Mouse (Mus musculus) stomach, embryonic 16.5 days (tissue): ENCODE measurements at regions not wholly inside any gene's neighbourhood (a gene's known extent, or its start where the extent isn't known, plus 50 kb on each side); places are given as distances from the start of the nearest gene placed in this dataset.

Experiments used
- ATAC-seq: fragments of 200-750 bp; cut with Nextera tagmentation; 2 replicates; pipeline ENCODE4 v1.8.0; 2017; ENCODE audit warnings: moderate number of reproducible peaks, moderate TSS enrichment; ENCODE audit not compliant: insufficient read depth, low FRiP score
- H3K27ac ChIP-seq: fragments of 300-500 bp; sonication (generic); 2 replicates; pipeline ENCODE4 v1.5.1; 2014; ENCODE audit warnings: low read length
- H3K27me3 ChIP-seq: fragments of 300-500 bp; sonication (generic); 2 replicates; pipeline ENCODE4 v1.6.1; 2014; ENCODE audit warnings: low read length, control low read depth, mixed read lengths; ENCODE audit not compliant: control insufficient read depth, insufficient read depth
- H3K36me3 ChIP-seq: fragments of 300-500 bp; sonication (generic); 2 replicates; pipeline ENCODE4 v1.6.1; 2014; ENCODE audit warnings: low read length; ENCODE audit not compliant: control insufficient read depth, insufficient read depth
- H3K4me1 ChIP-seq: fragments of 300-500 bp; sonication (generic); 2 replicates; pipeline ENCODE4 v1.6.1; 2014; ENCODE audit warnings: low read length, control low read depth, mixed read lengths; ENCODE audit not compliant: control insufficient read depth, insufficient read depth
- H3K4me2 ChIP-seq: fragments of 300-500 bp; sonication (generic); 2 replicates; pipeline ENCODE4 v1.6.1; 2014; ENCODE audit warnings: low read depth, low read length, mixed read lengths
- H3K4me3 ChIP-seq: fragments of 300-500 bp; sonication (generic); replicated peaks from 2 replicates; pipeline ENCODE4 v1.5.1; 2014; ENCODE audit warnings: mild to moderate bottlenecking, low read length
- H3K9ac ChIP-seq: fragments of 300-500 bp; sonication (generic); 2 replicates; pipeline ENCODE4 v1.6.1; 2014; ENCODE audit warnings: low read length
- H3K9me3 ChIP-seq: fragments of 300-500 bp; sonication (generic); replicated peaks from 2 replicates; pipeline ENCODE4 v1.6.1; 2016; ENCODE audit warnings: low read length, control low read depth; ENCODE audit not compliant: control insufficient read depth
- WGBS: fragments of 180-500 bp; shearing (Covaris S2); extraction: QIAGEN DNeasy Blood & Tissue Kit; methylation state at CpG from one replicate; pipeline ENCODE4 v1.1.7; 2014; 5-methylcytosine and 5-hydroxymethylcytosine counted together

- no peak overlapping the region for H3K4me3 ChIP-seq
- H3K4me2 ChIP-seq: no peak overlapping the region
- H3K27me3 ChIP-seq: no peaks in the 10 kb centered on the region
- WGBS: 84% methylated on average over 2 of the region's 2 CpGs
- no peak for ATAC-seq
- no peak overlapping the region for H3K27ac ChIP-seq
- no peaks in the 10 kb centered on the region for H3K4me1 ChIP-seq
- no peaks in the 10 kb centered on the region for H3K36me3 ChIP-seq
- no peak overlapping the region for H3K9ac ChIP-seq
- H3K9me3 ChIP-seq: no peaks in the 10 kb centered on the region
These were observed 156.4 kb upstream of the Zfand5 start for GRCm38 (mm10) chr19:21115693-21116092.

- Histone ChIP-seq H3K4me3 (no peak overlapping the region), H3K4me2 (no peak overlapping the region), H3K4me1 (peaks cover 7% of the 10 kb centered on the region; the same call in 1 of the 2 replicates), H3K9me3 (no peaks in the 10 kb centered on the region), H3K36me3 (no peaks in the 10 kb centered on the region), H3K27ac (no peak overlapping the region), H3K27me3 (no peaks in the 10 kb centered on the region), H3K9ac (no peak overlapping the region)
- no peak for ATAC-seq
- 87% methylated on average over 5 of the region's 5 CpGs for WGBS
These were observed 157.8 kb upstream of the Tmc1 start for GRCm38 (mm10) chr19:21111836-21112235.

DNA sequence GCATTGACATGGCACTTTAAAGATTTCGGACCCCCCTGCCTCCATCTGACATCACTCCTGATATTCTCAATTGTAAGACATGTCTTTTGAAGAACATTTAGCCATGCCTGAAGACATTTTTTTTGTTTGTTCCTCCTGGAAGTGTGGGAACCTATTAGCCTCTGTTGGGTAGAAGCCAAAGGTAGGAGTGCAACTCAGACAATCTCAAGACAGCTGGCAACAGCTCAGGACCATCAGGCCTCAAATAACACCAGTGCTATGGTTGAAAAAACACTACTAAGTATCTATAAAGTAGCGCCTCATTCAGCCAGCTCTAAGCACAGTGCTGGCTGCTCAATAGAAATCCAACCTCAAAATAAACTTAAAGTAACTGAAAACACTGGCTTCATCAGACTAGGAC, 154.3 kb upstream of the Tmc1 start:
- Histone ChIP-seq H3K9me3 (no peaks in the 10 kb centered on the region), H3K4me1 (peaks cover 12% of the 10 kb centered on the region; the same call in 1 of the 2 replicates), H3K4me2 (no peak overlapping the region), H3K4me3 (no peak overlapping the region), H3K36me3 (no peaks in the 10 kb centered on the region), H3K27ac (0 out of 2 replicates have a peak overlapping the region, but pooled peaks have one; percentile 27), H3K27me3 (no peaks in the 10 kb centered on the region), H3K9ac (no peak overlapping the region)
- ATAC-seq: no peak
- 77% methylated on average over 2 of the region's 2 CpGs for WGBS

DNA sequence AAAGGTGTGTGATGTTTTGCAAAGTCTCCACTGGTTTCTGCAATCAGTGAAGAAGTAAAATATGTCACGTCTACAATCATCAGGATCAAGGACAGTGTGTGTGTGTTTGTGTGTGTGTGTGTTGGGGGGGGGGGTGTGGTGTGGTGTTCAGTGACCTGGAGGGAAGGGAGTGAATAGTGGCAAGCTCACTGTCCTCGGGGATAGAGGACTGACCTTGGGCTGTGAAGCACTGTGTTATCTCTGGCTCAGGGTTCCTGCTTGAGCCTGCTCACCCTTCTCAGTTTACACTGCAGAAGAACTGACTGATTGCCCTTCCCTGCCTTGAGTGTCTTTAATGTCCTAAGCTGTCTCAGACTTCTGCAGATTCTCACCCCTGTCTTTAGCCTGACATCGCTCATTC, 153.7 kb upstream of the Tmc1 start:
- peaks cover 12% of the 10 kb centered on the region; the same call in 1 of the 2 replicates for H3K4me1 ChIP-seq
- no peak overlapping the region for H3K4me3 ChIP-seq
- no peaks in the 10 kb centered on the region for H3K36me3 ChIP-seq
- H3K4me2 ChIP-seq: no peak overlapping the region
- H3K27me3 ChIP-seq: no peaks in the 10 kb centered on the region
- H3K27ac ChIP-seq: 0 out of 2 replicates have a peak overlapping the region, but pooled peaks have one; percentile 27
- 39% methylated on average over 3 of the region's 3 CpGs for WGBS
- no peak for ATAC-seq
- no peaks in the 10 kb centered on the region for H3K9me3 ChIP-seq
- H3K9ac ChIP-seq: no peak overlapping the region

- Histone ChIP-seq H3K27ac (no peak overlapping the region), H3K9ac (no peak overlapping the region), H3K4me1 (peaks cover 12% of the 10 kb centered on the region; the same call in 1 of the 2 replicates), H3K27me3 (no peaks in the 10 kb centered on the region), H3K36me3 (no peaks in the 10 kb centered on the region), H3K4me3 (no peak overlapping the region), H3K9me3 (no peaks in the 10 kb centered on the region), H3K4me2 (no peak overlapping the region)
- ATAC-seq: no peak
- 37% methylated on average over 4 of the region's 4 CpGs for WGBS
These were observed 153.3 kb upstream of the Tmc1 start for GRCm38 (mm10) chr19:21107275-21107674.

DNA sequence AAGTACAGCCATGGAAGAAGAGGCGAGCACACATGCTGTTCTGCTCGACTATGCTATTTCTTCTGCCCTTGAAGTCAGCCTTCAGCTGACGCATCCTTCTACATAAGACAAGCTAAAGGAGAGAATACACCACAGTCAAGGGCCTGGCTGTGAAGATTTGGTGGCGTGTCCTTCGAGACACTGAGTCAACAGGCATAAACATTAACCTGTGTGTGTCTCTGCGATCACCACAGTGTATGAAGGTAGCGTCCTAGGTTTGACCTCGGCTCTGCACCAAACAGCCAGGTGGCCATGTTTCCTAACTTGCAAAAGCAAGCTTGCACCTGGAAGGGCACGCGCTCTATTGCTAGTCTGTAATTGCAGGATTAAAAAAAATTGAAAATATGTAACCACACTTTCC, 152.8 kb upstream of the Tmc1 start:
- H3K27ac ChIP-seq: peak overlapping the region; percentile 81
- H3K4me1 ChIP-seq: peaks cover 12% of the 10 kb centered on the region; the same call in 1 of the 2 replicates
- peak overlapping the region; percentile 3; the same call in 1 of the 2 replicates for H3K4me2 ChIP-seq
- no peak for ATAC-seq
- H3K27me3 ChIP-seq: no peaks in the 10 kb centered on the region
- no peak overlapping the region for H3K4me3 ChIP-seq
- WGBS: 56% methylated on average over 10 of the region's 10 CpGs
- no peaks in the 10 kb centered on the region for H3K9me3 ChIP-seq
- H3K9ac ChIP-seq: no peak overlapping the region
- H3K36me3 ChIP-seq: no peaks in the 10 kb centered on the region

DNA sequence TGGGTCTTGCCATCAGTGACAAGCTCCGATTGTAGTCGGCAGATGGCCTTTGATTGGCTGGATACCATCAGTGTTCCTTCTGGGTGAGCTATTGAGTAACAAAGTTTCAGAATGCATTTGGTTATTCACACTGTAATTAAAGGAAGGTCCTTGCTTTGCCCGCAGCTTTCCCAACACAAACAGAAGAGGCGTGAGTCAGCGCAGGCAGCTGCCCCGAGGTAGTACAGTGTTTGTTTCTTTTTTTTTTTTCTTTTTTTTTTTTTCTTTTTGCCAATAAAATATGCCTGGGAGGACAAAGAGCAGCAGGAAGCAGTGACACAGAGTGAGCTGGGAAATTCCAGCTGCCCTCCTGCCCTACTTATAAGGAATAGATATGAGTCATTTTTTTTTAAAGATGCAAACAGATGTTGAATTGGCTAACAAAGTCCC, 152.3 kb upstream of the Tmc1 start:
- Histone ChIP-seq H3K9me3 (no peaks in the 10 kb centered on the region), H3K9ac (no peak overlapping the region), H3K36me3 (no peaks in the 10 kb centered on the region), H3K4me2 (peak overlapping the region; percentile 3; the same call in 1 of the 2 replicates), H3K4me1 (peaks cover 12% of the 10 kb centered on the region; the same call in 1 of the 2 replicates), H3K27ac (peak overlapping the region; percentile 81), H3K4me3 (no peak overlapping the region), H3K27me3 (no peaks in the 10 kb centered on the region)
- WGBS: 34% methylated on average over 6 of the region's 6 CpGs
- ATAC-seq: peak; percentile 42; the same call in 1 of the 2 replicates

- WGBS: 80% methylated on average over 6 of the region's 6 CpGs
- no peak for ATAC-seq
These were observed 151.0 kb upstream of the Tmc1 start for GRCm38 (mm10) chr19:21105004-21105403.

GRCm38 (mm10) chr19:21104462-21104936, 150.5 kb upstream of the Tmc1 start:
- Histone ChIP-seq H3K27me3 (no peaks in the 10 kb centered on the region), H3K9me3 (no peaks in the 10 kb centered on the region), H3K4me2 (no peak overlapping the region), H3K4me1 (peaks cover 12% of the 10 kb centered on the region; the same call in 1 of the 2 replicates), H3K27ac (peak overlapping the region; percentile 73), H3K36me3 (no peaks in the 10 kb centered on the region), H3K4me3 (no peak overlapping the region), H3K9ac (no peak overlapping the region)
- WGBS: 66% methylated on average over 8 of the region's 8 CpGs
- peak; percentile 78 for ATAC-seq

More at GRCm38 (mm10) chr19:21105004-21105403, 151.0 kb upstream of the Tmc1 start:
- H3K27me3 ChIP-seq: no peaks in the 10 kb centered on the region
- H3K9ac ChIP-seq: no peak overlapping the region
- no peak overlapping the region for H3K4me3 ChIP-seq
- peak overlapping the region; percentile 73 for H3K27ac ChIP-seq
- H3K4me1 ChIP-seq: peaks cover 12% of the 10 kb centered on the region; the same call in 1 of the 2 replicates
- H3K4me2 ChIP-seq: no peak overlapping the region
- H3K9me3 ChIP-seq: no peaks in the 10 kb centered on the region
- H3K36me3 ChIP-seq: no peaks in the 10 kb centered on the region
